Mouse (Mus musculus): ENCODE results near the gene Ppp1r12c.

Gene Ppp1r12c

GRCm38 (mm10) chr7:4482281-4482680, 19.2 kb downstream of the Ppp1r12c start:
- DNase-seq, result no peak

- DNase-seq, result peak; percentile 64
Measured at GRCm38 (mm10) chr7:4479674-4480073, 21.8 kb downstream of the Ppp1r12c start.

GRCm38 (mm10) chr7:4478796-4479291, 22.6 kb downstream of the Ppp1r12c start:
- no peak for DNase-seq

GRCm38 (mm10) chr7:4478021-4478795, 23.3 kb downstream of the Ppp1r12c start:
- DNase-seq, result no peak

- no peak for DNase-seq
Measured at GRCm38 (mm10) chr7:4473940-4474339, 27.5 kb downstream of the Ppp1r12c start.

- peak; percentile 65 for DNase-seq
Measured at GRCm38 (mm10) chr7:4471179-4471555, 30.3 kb downstream of the Ppp1r12c start.

GRCm38 (mm10) chr7:4470275-4471178, 31.0 kb downstream of the Ppp1r12c start:
- DNase-seq, result peak; percentile 64

- no peak for DNase-seq
Measured at GRCm38 (mm10) chr7:4467801-4468200, 33.7 kb downstream of the Ppp1r12c start.

- no peak for DNase-seq
Measured at GRCm38 (mm10) chr7:4464194-4464824, 37.2 kb downstream of the Ppp1r12c start.

- DNase-seq, result no peak
Measured at GRCm38 (mm10) chr7:4460576-4461434, 40.7 kb downstream of the Ppp1r12c start, which contains the start of gene Eps8l1. Eps8l1 (plus strand) TSS chr7:4460674.

GRCm38 (mm10) chr7:4452644-4453043, 48.8 kb downstream of the Ppp1r12c start:
- DNase-seq, result no peak

- DNase-seq, result no peak
Measured at GRCm38 (mm10) chr7:4449211-4449610, 52.3 kb downstream of the Ppp1r12c start.

GRCm38 (mm10) chr7:4448439-4448838, 53.0 kb downstream of the Ppp1r12c start:
- DNase-seq, result no peak

- peak; percentile 45 for DNase-seq
Measured at GRCm38 (mm10) chr7:4447138-4447537, 54.3 kb downstream of the Ppp1r12c start.

- peak; percentile 82 for DNase-seq
Measured at GRCm38 (mm10) chr7:4445216-4445791, 56.2 kb downstream of the Ppp1r12c start, which contains the start of gene Rdh13. Rdh13 (minus strand) TSS chr7:4445649.

- DNase-seq, result no peak
Measured at GRCm38 (mm10) chr7:4440549-4440948, 60.9 kb downstream of the Ppp1r12c start.

GRCm38 (mm10) chr7:4437721-4438120, 63.8 kb downstream of the Ppp1r12c start:
- DNase-seq, result peak; percentile 1

- no peak for DNase-seq
Measured at GRCm38 (mm10) chr7:4432026-4432425, 69.5 kb downstream of the Ppp1r12c start.

- peak; percentile 87 for DNase-seq
Measured at GRCm38 (mm10) chr7:4431548-4431947, 69.9 kb downstream of the Ppp1r12c start.

Data from thymus, postnatal 4 days (tissue).